Mouse (Mus musculus) ES-Bruce4 (cell line): ENCODE measurements at regions not wholly inside any gene's neighbourhood (a gene's known extent, or its start where the extent isn't known, plus 50 kb on each side); places are given as distances from the start of the nearest gene placed in this dataset.

Experiments used
- H3K27ac ChIP-seq: 2 replicates; pipeline ENCODE4 v1.5.1; 2012; ENCODE audit warnings: low read length, inconsistent platforms; ENCODE audit not compliant: insufficient read depth
- H3K27me3 ChIP-seq: 2 replicates; pipeline ENCODE4 v1.6.1; 2012; ENCODE audit warnings: mild to moderate bottlenecking, low read length, inconsistent platforms; ENCODE audit not compliant: control insufficient read depth, poor library complexity, insufficient read depth, severe bottlenecking
- H3K36me3 ChIP-seq: 2 replicates; pipeline ENCODE4 v1.6.1; 2012; ENCODE audit warnings: inconsistent platforms, mild to moderate bottlenecking, low read length, moderate library complexity; ENCODE audit not compliant: control insufficient read depth, poor library complexity, insufficient read depth, severe bottlenecking
- H3K4me1 ChIP-seq: one replicate; pipeline ENCODE4 v1.8.1; 2011; ENCODE audit warnings: low read length; ENCODE audit not compliant: control insufficient read depth, insufficient read depth
- H3K4me3 ChIP-seq: 2 replicates; pipeline ENCODE4 v1.5.1; 2011; ENCODE audit warnings: low read depth, mild to moderate bottlenecking, low read length
- H3K9ac ChIP-seq: 2 replicates; pipeline ENCODE4 v1.6.1; 2012; ENCODE audit warnings: low read depth, mild to moderate bottlenecking, inconsistent platforms; ENCODE audit not compliant: poor library complexity, severe bottlenecking
- H3K9me3 ChIP-seq: replicated peaks from 2 replicates; pipeline ENCODE4 v1.6.1; 2012; ENCODE audit warnings: mild to moderate bottlenecking, low read length, inconsistent platforms; ENCODE audit not compliant: control insufficient read depth, poor library complexity, insufficient read depth, severe bottlenecking
- CTCF ChIP-seq: IDR thresholded peaks from one replicate; pipeline ENCODE4 v1.8.1; 2011; ENCODE audit warnings: low read depth, low read length
- EP300 ChIP-seq: IDR thresholded peaks from 2 replicates; pipeline ENCODE4 v1.6.1; 2011; ENCODE audit warnings: low read depth, low read length; ENCODE audit not compliant: insufficient read depth
- POLR2A ChIP-seq: IDR thresholded peaks from one replicate; pipeline ENCODE4 v1.8.1; 2011; ENCODE audit warnings: low read length; ENCODE audit not compliant: insufficient read depth

DNA sequence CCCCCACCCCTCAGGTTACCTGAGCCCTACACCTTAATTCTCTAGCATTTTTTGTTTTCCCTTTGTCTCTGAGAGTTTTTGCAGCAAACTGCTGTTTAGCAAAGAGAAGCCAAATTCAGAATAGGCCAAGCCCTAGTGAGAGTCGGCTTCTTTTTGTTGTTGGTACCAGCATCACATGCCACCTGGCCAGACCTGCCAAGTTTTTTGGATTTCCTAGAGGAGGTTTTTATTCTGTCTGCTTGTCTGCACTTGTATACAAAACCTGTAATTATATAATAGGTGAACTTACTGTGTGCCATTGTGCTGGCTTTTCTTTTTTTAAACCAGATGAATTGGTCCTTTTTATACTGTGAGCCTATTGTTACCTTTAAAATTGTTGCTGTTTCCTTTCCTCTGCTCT lies 213.1 kb upstream of the Gm765 start:
- TF ChIP-seq CTCF, result no peak
- TF ChIP-seq POLR2A, result no peak
- TF ChIP-seq EP300, result no peak
- Histone ChIP-seq H3K9ac (no peak overlapping the region), H3K4me3 (no peak overlapping the region), H3K9me3 (no peaks in the 10 kb centered on the region), H3K4me1 (no peaks in the 10 kb centered on the region), H3K27ac (no peak overlapping the region), H3K27me3 (no peaks in the 10 kb centered on the region; the same call in 1 of the 2 replicates), H3K36me3 (no peaks in the 10 kb centered on the region)

DNA sequence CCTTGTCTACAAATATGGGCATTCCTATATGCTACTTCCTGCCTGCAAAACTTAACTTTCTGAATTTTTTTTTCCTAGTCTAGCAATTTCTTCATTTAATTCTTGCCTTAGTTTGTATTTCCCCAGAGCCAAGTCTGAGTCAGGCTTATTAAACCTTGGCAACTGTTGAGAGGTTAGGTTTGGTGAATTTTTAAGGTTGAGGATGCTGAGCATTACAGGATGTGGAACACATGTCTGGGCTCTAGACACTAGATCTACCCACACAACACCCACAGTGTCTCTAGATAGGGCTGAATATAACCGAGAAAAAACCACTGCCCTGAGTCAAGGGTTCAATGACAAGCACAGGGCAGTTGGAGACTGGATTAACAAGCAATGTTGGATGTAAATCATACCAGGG lies 211.4 kb upstream of the Gm765 start:
- H3K4me3 ChIP-seq, result no peak overlapping the region

DNA sequence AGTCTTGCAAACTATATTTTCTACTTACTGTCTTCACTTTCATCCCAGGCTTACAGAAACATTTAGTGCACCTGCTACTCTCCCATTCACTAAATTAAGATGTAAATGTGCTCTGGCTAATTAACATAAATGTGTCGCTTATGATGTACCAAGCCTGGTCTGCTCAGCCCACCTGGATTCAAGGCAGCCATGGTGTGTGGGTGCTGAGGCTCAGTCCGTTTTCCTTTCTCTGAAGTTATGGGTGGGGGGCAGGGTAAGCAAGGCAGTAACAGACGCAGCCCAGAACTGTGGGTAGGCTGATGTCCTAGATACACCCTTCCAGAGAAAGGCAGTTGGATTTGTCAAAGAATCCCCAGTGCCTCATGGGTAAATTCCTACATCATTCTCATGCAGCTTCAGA lies 209.2 kb upstream of the Gm765 start:
- Histone ChIP-seq H3K27ac (no peak overlapping the region), H3K9ac (no peak overlapping the region), H3K27me3 (no peaks in the 10 kb centered on the region; the same call in 1 of the 2 replicates), H3K4me1 (no peaks in the 10 kb centered on the region), H3K36me3 (no peaks in the 10 kb centered on the region), H3K4me3 (no peak overlapping the region), H3K9me3 (no peaks in the 10 kb centered on the region)
- TF ChIP-seq EP300 (no peak), POLR2A (no peak), CTCF (no peak)

More for the DNA sequence above, 211.4 kb upstream of the Gm765 start:
- TF ChIP-seq POLR2A (no peak), EP300 (no peak), CTCF (no peak)
- Histone ChIP-seq H3K4me1 (no peaks in the 10 kb centered on the region), H3K27ac (no peak overlapping the region), H3K27me3 (no peaks in the 10 kb centered on the region; the same call in 1 of the 2 replicates), H3K9me3 (no peaks in the 10 kb centered on the region), H3K9ac (no peak overlapping the region), H3K36me3 (no peaks in the 10 kb centered on the region)

DNA sequence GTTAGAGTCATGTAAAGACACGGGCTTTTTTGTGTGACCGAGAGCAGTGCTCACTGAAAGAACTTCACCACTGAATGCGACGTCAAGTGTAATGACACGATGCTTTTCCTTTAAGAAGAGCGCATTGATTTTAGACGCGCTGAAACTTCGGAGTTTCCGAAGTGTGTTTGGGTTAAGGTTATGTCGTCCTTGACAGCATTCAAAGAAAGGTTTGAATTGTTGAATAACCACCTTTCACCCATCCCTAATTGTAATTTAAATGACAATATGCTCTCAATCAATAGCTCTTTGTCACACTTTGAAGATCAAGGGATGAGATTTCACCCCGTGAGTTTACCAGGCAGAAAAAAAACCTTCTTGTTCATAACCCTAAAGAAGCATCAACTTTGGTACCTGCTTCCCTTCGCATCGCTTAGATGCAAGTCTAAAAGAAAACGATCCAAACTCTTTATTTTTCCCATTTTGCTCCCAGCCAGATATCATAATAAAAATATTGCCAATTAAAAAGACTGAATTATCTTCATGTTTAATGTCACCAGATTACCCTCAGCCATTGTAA lies 184.4 kb upstream of the Gm765 start:
- TF ChIP-seq EP300, result no peak
- no peak for TF ChIP-seq POLR2A
- no peak for TF ChIP-seq CTCF
- H3K27me3 ChIP-seq, result no peaks in the 10 kb centered on the region
- H3K9me3 ChIP-seq, result no peaks in the 10 kb centered on the region
- H3K27ac ChIP-seq, result no peak overlapping the region
- H3K36me3 ChIP-seq, result no peaks in the 10 kb centered on the region
- H3K4me1 ChIP-seq, result no peaks in the 10 kb centered on the region
- no peak overlapping the region for H3K4me3 ChIP-seq
- no peak overlapping the region for H3K9ac ChIP-seq

DNA sequence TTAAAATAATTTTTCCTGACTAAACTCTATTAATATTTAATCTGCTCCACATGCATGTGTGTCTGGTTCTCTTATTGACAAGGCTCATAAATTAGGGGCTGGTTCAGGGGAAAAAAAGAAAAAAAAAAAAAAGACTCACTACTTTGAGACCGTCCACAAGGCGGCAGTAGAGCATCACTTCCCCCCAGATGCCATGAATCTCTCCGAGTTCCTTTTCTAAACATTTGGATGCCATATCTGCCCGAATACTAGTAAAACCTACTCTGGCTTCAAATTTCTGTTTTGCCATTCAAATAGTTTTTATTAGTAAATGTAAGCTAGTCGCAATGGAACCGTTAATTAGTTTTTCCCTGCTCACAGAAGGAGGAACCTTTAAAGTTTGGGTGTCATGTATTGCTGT lies 182.7 kb upstream of the Gm765 start:
- Histone ChIP-seq H3K9ac (no peak overlapping the region), H3K27ac (no peak overlapping the region), H3K27me3 (no peaks in the 10 kb centered on the region), H3K4me1 (no peaks in the 10 kb centered on the region), H3K4me3 (no peak overlapping the region), H3K9me3 (no peaks in the 10 kb centered on the region), H3K36me3 (no peaks in the 10 kb centered on the region)
- no peak for TF ChIP-seq CTCF
- TF ChIP-seq EP300, result no peak

DNA sequence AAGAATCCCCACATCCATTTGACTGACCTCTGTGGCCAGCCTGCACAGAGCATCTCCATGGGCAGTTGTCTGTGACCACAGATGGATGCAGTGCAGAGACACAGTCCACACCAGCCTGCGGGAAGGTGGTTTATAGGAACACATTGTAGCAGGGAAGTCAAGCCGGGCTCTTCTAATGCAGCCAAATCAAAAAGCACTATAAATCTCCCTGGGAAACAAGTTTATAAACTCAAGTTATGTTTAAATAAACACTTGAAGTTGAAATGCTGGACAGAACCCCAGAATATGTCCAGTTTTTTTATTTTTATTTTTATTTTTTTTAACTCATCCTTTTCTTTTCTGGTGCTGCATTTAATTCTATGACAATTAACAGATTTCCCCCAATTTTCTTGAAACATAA lies 182.1 kb upstream of the Gm765 start:
- H3K9me3 ChIP-seq, result no peaks in the 10 kb centered on the region
- no peak overlapping the region for H3K27ac ChIP-seq
- no peaks in the 10 kb centered on the region for H3K27me3 ChIP-seq
- no peak overlapping the region for H3K4me3 ChIP-seq
- H3K36me3 ChIP-seq, result no peaks in the 10 kb centered on the region
- no peak overlapping the region for H3K9ac ChIP-seq
- no peak for TF ChIP-seq EP300
- no peak for TF ChIP-seq CTCF
- TF ChIP-seq POLR2A, result no peak
- H3K4me1 ChIP-seq, result no peaks in the 10 kb centered on the region
